Mouse (Mus musculus) ES-E14 (cell line): ENCODE measurements around the gene Rab26. TPM values are rescaled to one million over a fixed set of nuclear protein-coding genes. Genes with fewer than 3 reads are reported as not detected.

Source experiments
- DNase-seq: peaks from one replicate; pipeline ENCODE4 v3.0.0-alpha.2; 2013; ENCODE audit warnings: low read depth, low spot score
- H3K27ac ChIP-seq: 2 replicates; pipeline ENCODE4 v1.5.1; 2012; ENCODE audit warnings: low read depth, mild to moderate bottlenecking, low read length, moderate library complexity, mixed read lengths; ENCODE audit not compliant: poor library complexity, insufficient read depth, severe bottlenecking
- H3K36me3 ChIP-seq: 2 replicates; pipeline ENCODE4 v1.6.1; 2012; ENCODE audit warnings: mild to moderate bottlenecking, low read length, moderate library complexity, mixed read lengths; ENCODE audit not compliant: control insufficient read depth, poor library complexity, insufficient read depth, severe bottlenecking
- H3K4me1 ChIP-seq, 2 experiments: fragments of 150-350 bp in 1 of 2; sonication (generic) in 1 of 2; 2 replicates each; pipeline ENCODE4 v1.6.1; 2012; ENCODE audit warnings: low read length in 2 of 2, mild to moderate bottlenecking in 1 of 2, mixed read lengths in 1 of 2; ENCODE audit not compliant: control insufficient read depth in 2 of 2, insufficient read depth in 2 of 2, poor library complexity in 1 of 2
- H3K4me3 ChIP-seq, 2 experiments: fragments of 150-350 bp in 1 of 2; sonication (generic) in 1 of 2; 2 replicates each; pipeline ENCODE4 v1.5.1; 2012; ENCODE audit warnings: low read length in 2 of 2, low read depth in 1 of 2, mild to moderate bottlenecking in 1 of 2, mixed read lengths in 1 of 2; ENCODE audit not compliant: insufficient read depth in 1 of 2, poor library complexity in 1 of 2, severe bottlenecking in 1 of 2
- H3K9ac ChIP-seq: 2 replicates; pipeline ENCODE4 v1.6.1; 2012; ENCODE audit warnings: low read depth, mild to moderate bottlenecking, low read length, mixed read lengths; ENCODE audit not compliant: poor library complexity, insufficient read depth, severe bottlenecking
- H3K9me3 ChIP-seq: fragments of 150-350 bp; sonication (generic); 2 replicates; pipeline ENCODE4 v1.6.1; 2012; ENCODE audit warnings: low read depth, mild to moderate bottlenecking, low read length; ENCODE audit not compliant: control insufficient read depth, insufficient read depth
- CHD2 ChIP-seq: IDR thresholded peaks from 2 replicates; pipeline ENCODE4 v1.6.1; 2014; ENCODE audit warnings: mild to moderate bottlenecking, low read depth, low read length, inconsistent platforms
- HCFC1 ChIP-seq: IDR thresholded peaks from 2 replicates; pipeline ENCODE4 v1.6.1; 2012; ENCODE audit warnings: low read length, inconsistent platforms, borderline replicate concordance; ENCODE audit not compliant: insufficient read depth
- MAFK ChIP-seq: IDR thresholded peaks from 2 replicates; pipeline ENCODE4 v1.6.1; 2014; ENCODE audit warnings: mild to moderate bottlenecking, low read depth, low read length, inconsistent platforms; ENCODE audit not compliant: insufficient read depth
- ZC3H11A ChIP-seq: IDR thresholded peaks from 2 replicates; pipeline ENCODE4 v1.6.1; 2012; ENCODE audit warnings: low read depth, mild to moderate bottlenecking, inconsistent platforms, low read length, borderline replicate concordance
- ZNF384 ChIP-seq: IDR thresholded peaks from 2 replicates; pipeline ENCODE4 v1.6.1; 2012; ENCODE audit warnings: low read depth, low read length, inconsistent platforms
- in situ Hi-C, 2 experiments: fragments of 600-800 bp; cut with MboI; formaldehyde crosslinking; loops; one replicate each; pipeline ENCODE4 v1.15.1; 2025; ENCODE audit warnings: low sequenced_read_pairs in 2 of 2, inconsistent platforms in 1 of 2; ENCODE audit not compliant: unreplicated experiment in 2 of 2
- total RNA-seq: library from RNA; depleted of rRNA; stranded (reverse); fragments of 300-350 nt; gene quantifications from 2 replicates; pipeline ENCODE4 v1.2.3, GENCODE M21; 2012

Rab26 gene
- total RNA-seq, 1 experiment: 2.8 TPM

GRCm38 (mm10) chr17:24560301-24561028, 26.5 kb upstream of the Rab26 start:
- peaks cover 5% of the 10 kb centered on the region; the same call in 1 of the 2 replicates for H3K36me3 ChIP-seq
- in situ Hi-C loops: no loop called here
- no peak for DNase-seq
- TF ChIP-seq ZC3H11A (no peak), MAFK (no peak), HCFC1 (no peak), CHD2 (no peak), ZNF384 (no peak)
- no peaks in the 10 kb centered on the region for H3K9me3 ChIP-seq
- H3K4me3 ChIP-seq: no peak overlapping the region
- H3K4me1 ChIP-seq: peaks cover 2 to 4% of the 10 kb centered on the region in 2 experiments; a peak in 2 of 4 replicates
- H3K9ac ChIP-seq: no peak overlapping the region
- H3K27ac ChIP-seq: no peak overlapping the region

DNA sequence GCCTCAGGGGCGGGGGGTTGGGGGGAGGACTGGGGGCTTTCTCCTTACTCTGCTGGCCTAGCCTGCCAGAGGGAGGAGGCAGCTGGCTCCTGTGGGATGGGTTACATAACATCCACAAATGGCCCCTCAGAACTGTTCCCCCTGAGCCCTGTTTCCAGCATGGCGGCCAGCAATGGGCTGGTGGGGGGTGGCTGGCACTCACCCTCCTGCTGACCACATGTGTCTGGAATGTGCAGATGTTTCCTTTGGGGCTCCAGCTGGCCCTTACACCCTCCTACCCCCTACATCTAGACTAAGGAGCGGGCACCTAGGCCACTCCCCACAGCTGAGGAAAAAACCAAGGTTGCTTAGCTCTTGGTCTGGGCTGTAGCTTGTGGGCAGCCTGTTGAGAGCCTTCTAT, 25.1 kb upstream of the Rab26 start:
- DNase-seq: no peak
- Histone ChIP-seq H3K9ac (no peak overlapping the region), H3K27ac (no peak overlapping the region), H3K36me3 (no peaks in the 10 kb centered on the region), H3K4me3 (no peak overlapping the region), H3K4me1 (peaks cover 2 to 3% of the 10 kb centered on the region in 2 experiments; a peak in 2 of 4 replicates), H3K9me3 (no peaks in the 10 kb centered on the region)
- TF ChIP-seq ZNF384: no peak
- no peak for TF ChIP-seq HCFC1
- no peak for TF ChIP-seq CHD2
- TF ChIP-seq MAFK: no peak
- TF ChIP-seq ZC3H11A: no peak
- in situ Hi-C loops: no loop called here

DNA sequence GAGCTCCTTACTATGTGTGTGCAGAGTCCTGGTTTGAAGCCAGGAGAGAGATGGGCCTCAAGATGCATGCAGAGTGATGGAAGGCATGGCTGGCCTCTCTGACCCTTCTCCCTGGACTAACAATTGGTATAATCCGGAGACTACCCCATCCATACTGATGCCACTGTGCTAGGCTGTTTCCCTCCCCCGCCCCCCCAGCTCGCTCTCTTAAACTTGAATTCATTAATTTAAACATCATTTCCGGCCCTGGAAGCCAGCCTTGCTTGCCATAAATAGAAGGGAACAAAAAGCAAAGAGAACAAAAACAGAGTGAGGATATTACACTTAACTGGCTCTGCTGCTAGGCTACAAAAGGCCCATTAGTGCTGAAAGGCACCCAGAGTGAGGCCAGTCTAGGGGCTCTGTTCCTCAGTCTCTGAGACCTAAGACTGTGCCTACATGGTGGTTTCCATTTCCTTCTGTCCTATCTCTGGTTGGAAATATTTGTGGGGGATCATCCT, 24.6 kb upstream of the Rab26 start:
- no peak for DNase-seq
- no peak for TF ChIP-seq CHD2
- TF ChIP-seq ZNF384: no peak
- no peak for TF ChIP-seq HCFC1
- no peak for TF ChIP-seq ZC3H11A
- TF ChIP-seq MAFK: no peak
- Histone ChIP-seq H3K4me1 (peaks cover 2% of the 10 kb centered on the region in 2 experiments; a peak in 1 of 4 replicates), H3K4me3 (no peak overlapping the region), H3K27ac (no peak overlapping the region), H3K9me3 (no peaks in the 10 kb centered on the region), H3K9ac (no peak overlapping the region), H3K36me3 (no peaks in the 10 kb centered on the region)
- in situ Hi-C loops: no loop called here

DNA sequence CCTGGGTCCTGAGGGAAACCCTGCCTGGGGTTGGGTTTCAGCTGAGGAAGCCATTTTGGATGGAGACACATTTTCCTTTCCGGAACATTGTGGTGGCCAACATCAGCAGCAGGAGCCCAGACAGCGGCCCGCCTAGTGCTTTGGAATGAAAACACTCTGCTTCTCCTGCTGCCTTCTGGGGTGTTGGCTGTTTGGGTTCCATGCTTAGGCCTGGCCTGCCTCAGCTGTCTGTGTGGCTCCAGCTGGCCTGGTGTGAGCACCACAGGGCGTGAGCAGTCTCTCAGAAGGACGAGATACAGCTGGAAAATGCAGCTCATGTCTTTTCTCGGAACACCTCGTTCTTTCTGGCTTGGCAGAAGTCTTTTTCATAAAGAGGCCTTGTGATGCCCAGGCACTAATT, 23.1 kb upstream of the Rab26 start:
- Histone ChIP-seq H3K9me3 (no peaks in the 10 kb centered on the region), H3K9ac (peak overlapping the region; percentile 38; the same call in 1 of the 2 replicates), H3K36me3 (no peaks in the 10 kb centered on the region; the same call in 1 of the 2 replicates), H3K4me3 (no peak overlapping the region), H3K4me1 (peaks cover 2% of the 10 kb centered on the region in 2 experiments; a peak in 1 of 4 replicates), H3K27ac (no peak overlapping the region)
- in situ Hi-C loops: no loop called here
- DNase-seq: no peak
- TF ChIP-seq CHD2 (no peak), ZNF384 (no peak), ZC3H11A (no peak)
